Mouse (Mus musculus) colon, adult 2 months (tissue): Measurements from ENCODE around the gene Prr18. TPM values are rescaled to one million over a fixed set of nuclear protein-coding genes. Genes with fewer than 3 reads are reported as not detected.

ENCODE experiments used
- polyA plus RNA-seq: library from polyadenylated mRNA; depleted of rRNA; stranded (reverse); fragments of >200 nt; gene quantifications from 2 replicates; pipeline ENCODE4 v1.2.3, GENCODE M21; 2012; rRNA removed

Gene Prr18
- polyA plus RNA-seq = 0.55 and 0.56 TPM in 2 replicates

DNA sequence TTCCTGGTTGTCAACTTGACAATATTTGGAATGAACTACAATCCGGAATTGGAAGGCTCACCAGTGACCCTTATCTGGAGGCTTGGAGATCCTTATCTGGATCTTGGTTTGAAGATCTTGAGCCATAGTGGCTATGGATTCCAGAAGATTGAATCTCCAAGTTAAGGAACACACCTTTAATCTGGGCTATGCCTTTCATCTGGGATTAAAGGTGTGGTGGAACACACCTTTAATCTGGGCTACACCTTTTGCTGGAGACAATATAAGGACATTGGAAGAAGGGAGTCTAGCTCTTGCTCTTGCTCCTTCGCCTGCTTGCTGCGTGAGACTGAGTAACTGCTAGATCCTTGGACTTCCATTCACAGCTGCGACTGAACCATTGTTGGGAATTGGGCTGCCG, at the start of gene Prr18:
TSS of gene Prr18 (plus strand) at position 301 of the 400 bp plus-strand sequence.

GRCm38 (mm10) chr17:8310838-8311614, 26.2 kb upstream of the Prr18 start, which contains the start of gene Sft2d1:
Sft2d1 (plus strand) TSS chr17:8311102.

GRCm38 (mm10) chr17:8355692-8356091, 18.4 kb downstream of the Prr18 start, which contains the start of gene T2:
T2 (plus strand) TSS chr17:8355992.

Other genes with a start within 250 kb of the Prr18 start
- gene Gm49673, start 189.7 kb upstream of the Prr18 start, polyA plus RNA-seq = 5.1 and 5.2 TPM in 2 replicates
- gene Rnaset2a, start 189.4 kb upstream of the Prr18 start, polyA plus RNA-seq = 79.7 and 89.6 TPM in 2 replicates
- 0.94 and 1.2 TPM in 2 replicates for gene Fgfr1op, start 172.0 kb upstream of the Prr18 start, polyA plus RNA-seq
- 1.3 and 2.1 TPM in 2 replicates for gene Ccr6, start 101.4 kb upstream of the Prr18 start, polyA plus RNA-seq
- 71.5 and 79.3 TPM in 2 replicates for gene Mpc1, start 54.6 kb upstream of the Prr18 start, polyA plus RNA-seq
- gene Sft2d1, start 26.4 kb upstream of the Prr18 start, polyA plus RNA-seq = 106 and 126 TPM in 2 replicates
- not detected in 2 replicates for gene T2, start 18.5 kb downstream of the Prr18 start, polyA plus RNA-seq
- not detected in 2 replicates for gene T, start 97.0 kb downstream of the Prr18 start, polyA plus RNA-seq
- gene Pde10a, start 187.9 kb downstream of the Prr18 start, polyA plus RNA-seq = 1.1 and 1.7 TPM in 2 replicates
- not detected in 2 replicates for gene Gm17087, start 229.5 kb downstream of the Prr18 start, polyA plus RNA-seq